Mouse (Mus musculus): ENCODE data around the gene Tmem108.
A peak's percentile ranks its signal among the peaks of the same experiment; 100 is the strongest.

Tmem108 gene

GRCm38 (mm10) chr9:103636847-103637246 is 124.8 kb downstream of the Tmem108 start:
- no peak for DNase-seq (ENCODE audit: low read depth, low spot score)

- DNase-seq (ENCODE audit: low read depth, low spot score): no peak
Measured at GRCm38 (mm10) chr9:103628861-103629469, 132.7 kb downstream of the Tmem108 start.

DNA sequence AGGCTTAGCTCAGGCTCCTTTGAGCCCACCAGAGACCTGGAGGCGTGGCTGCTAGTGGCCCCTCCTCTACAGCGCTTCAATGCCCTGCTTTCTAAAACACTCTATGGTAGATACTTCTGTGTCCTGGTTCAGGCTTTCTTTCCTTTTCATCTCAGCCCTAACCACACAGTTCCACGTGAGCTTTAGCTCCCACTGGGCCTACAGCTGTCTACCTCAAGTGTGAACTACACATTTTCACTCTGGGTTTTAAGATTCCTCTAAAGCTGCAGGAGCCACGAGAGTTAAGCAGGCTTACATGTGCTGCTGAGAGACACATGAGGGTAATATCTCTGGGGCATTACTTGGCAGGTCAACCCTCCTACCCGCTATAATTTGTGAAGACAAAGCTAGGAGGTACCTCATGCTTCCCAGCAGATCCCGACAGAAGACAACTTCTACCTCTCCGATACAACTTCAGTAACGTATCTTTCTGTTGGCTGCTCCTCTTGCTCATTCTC is 134.2 kb downstream of the Tmem108 start:
- DNase-seq (ENCODE audit: low read depth, low spot score): no peak

DNA sequence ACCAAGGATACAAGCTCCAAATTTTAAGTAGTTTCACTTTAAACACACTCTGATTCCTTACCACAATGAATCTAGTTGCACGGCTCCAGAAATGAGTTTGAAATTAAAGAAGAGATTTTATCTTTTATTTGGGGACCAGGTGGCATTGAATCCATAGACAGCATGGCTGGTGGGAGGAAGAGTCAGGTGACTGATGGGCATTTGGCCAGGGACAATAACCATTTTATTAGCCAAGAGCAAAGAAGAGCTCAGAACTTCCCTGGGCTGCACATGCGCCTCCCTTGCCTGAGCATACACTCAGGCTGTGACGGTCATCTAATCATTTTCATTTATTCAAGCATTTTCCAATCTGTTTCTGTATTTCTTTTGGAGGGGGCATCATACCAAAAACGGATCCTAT is 135.5 kb downstream of the Tmem108 start:
- no peak for DNase-seq (ENCODE audit: low read depth, low spot score)

DNA sequence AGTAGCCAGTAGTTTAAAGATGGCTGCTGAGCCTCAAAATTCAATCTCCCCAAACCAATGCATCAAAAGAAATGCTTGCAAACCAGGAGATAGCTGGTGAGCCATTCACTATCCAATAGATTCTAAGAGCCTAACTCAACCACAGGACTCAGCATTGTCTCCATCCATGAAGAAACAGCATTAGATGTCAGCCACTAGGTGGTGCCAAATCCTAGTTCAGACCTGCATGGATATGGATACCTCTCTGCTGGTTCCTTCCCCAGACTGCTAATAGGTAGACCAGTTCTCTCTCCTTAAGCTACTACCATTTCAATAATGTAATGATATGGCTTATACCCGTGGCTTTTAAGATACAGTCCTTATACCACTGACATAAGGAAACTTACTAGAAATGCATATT is 137.0 kb downstream of the Tmem108 start:
- peak; percentile 51 for DNase-seq (ENCODE audit: low read depth, low spot score)

DNA sequence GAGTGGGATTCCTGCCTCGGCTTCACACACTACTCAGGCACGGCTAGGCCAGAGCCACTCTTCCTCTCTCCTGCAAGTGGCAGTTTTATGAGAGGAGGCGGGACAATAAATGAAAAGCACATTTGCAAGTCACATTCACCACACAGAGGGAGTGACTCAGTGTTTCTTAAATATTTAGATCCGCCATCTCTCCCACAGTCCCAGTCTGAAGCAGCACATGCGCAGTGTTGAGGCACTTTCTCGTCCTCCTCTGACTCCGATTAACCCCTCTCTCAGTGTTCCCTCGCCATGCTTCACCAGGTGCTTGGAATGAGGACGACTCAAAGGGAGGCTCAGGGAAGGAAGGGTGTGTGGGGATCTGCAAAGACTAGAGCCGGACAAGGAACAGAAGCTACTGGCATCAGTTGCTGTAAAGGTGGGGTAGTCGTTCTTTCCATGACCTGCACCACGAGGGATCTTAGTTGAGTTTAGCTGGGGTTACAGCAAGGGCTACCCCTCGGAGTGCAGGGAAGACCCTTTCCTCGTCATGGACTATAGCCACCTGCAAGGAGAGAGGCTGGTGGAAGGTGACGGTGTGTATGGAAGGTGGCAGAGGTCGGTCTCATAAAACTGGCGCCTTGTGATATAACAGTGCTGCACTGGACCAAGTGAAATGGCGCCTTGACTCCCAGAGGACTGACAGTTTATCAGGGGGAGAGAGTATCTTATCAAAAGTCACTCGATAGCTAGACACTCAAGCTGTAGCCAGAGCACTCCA is 137.9 kb downstream of the Tmem108 start:
- DNase-seq (ENCODE audit: low read depth, low spot score): no peak

GRCm38 (mm10) chr9:103622988-103623387 is 138.6 kb downstream of the Tmem108 start:
- DNase-seq (ENCODE audit: low read depth, low spot score): no peak

- DNase-seq (ENCODE audit: low read depth, low spot score): no peak
Measured at GRCm38 (mm10) chr9:103621870-103622269, 139.8 kb downstream of the Tmem108 start.

- DNase-seq (ENCODE audit: low read depth, low spot score): no peak
Measured at GRCm38 (mm10) chr9:103620517-103621212, 141.0 kb downstream of the Tmem108 start.

DNA sequence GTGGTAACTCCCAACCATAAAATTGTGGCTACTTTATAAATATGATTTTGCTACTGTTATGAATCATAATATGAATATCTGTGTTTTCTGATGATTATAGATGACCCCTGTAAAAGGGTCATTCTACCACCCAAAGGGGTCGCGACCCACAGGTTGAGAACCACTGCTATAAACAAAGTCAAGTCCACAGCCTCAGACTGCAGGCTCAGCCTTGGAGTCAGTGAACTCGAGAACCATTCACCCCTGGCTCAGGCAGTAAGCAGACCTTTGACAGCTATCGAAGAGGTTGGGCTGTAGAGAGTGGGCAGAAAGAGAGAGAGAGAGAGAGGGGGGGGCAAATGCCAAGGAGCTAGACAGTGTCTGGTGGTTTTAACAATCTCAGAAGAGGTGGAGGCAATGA is 147.4 kb downstream of the Tmem108 start:
- no peak for DNase-seq (ENCODE audit: low read depth, low spot score)

- no peak for DNase-seq (ENCODE audit: low read depth, low spot score)
Measured at GRCm38 (mm10) chr9:103608161-103609058, 153.2 kb downstream of the Tmem108 start.

- no peak for DNase-seq (ENCODE audit: low read depth, low spot score)
Measured at GRCm38 (mm10) chr9:103606056-103606455, 155.6 kb downstream of the Tmem108 start.

GRCm38 (mm10) chr9:103603792-103604191 is 157.8 kb downstream of the Tmem108 start:
- no peak for DNase-seq (ENCODE audit: low read depth, low spot score)

DNA sequence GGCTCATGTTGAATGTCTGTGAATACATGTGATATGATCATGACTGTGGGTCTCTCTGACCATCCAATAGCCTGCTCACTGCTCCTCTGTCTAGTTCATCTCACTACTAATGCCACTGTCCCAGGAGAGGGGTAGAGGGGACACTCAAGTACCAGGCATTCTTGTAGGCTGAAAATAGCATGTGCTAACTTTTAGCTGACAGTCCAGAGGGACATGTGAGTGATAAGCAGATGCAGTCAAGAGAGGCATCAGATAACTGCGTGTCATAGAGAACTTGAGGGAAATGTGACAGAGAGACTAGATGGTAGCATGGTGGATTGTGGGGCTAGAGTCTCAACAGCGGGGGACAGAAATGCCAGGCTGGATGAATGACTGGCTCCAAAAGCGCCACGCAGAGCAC is 159.8 kb downstream of the Tmem108 start:
- DNase-seq (ENCODE audit: low read depth, low spot score): no peak

- DNase-seq (ENCODE audit: low read depth, low spot score): no peak
Measured at GRCm38 (mm10) chr9:103600834-103601233, 160.8 kb downstream of the Tmem108 start.

DNA sequence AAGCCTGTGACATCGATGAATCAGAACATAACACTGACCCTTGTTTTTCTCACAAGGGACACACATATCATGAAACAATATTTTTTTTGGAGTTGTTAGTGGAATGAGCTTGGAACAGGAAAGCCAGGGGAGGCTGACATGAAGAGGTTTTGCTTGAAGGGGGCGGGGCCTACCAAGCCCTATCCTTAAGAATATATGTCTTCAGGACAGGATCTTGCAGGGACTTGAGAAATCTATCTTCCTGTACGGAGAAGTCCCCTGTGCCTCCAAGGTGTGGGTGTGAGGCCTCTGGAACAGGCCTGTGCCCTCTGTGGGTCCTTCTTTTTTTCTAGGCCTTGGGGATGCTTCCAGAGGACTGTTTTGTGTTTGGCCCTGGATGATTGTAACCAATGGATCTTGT is 161.7 kb downstream of the Tmem108 start:
- DNase-seq (ENCODE audit: low read depth, low spot score): no peak

DNA sequence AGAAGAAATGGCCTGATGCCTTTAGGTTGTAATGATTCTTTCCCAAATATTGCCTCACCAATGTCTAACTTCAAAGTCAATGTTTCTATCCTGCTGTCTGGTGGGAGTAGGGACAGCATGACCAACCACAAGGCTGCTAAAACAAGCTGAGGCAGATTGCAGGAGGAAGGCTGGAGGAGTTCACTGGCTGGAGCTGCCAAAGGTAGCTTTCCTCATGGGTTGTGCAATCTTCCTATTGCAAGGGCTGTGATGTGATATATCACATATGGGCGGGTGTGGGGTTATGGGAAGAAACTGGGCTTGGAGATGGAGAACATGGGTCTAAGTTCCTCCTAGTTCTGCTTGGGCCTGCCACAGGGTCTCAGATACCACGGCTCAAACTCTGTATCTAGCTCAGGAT is 163.8 kb downstream of the Tmem108 start:
- no peak for DNase-seq (ENCODE audit: low read depth, low spot score)

DNA sequence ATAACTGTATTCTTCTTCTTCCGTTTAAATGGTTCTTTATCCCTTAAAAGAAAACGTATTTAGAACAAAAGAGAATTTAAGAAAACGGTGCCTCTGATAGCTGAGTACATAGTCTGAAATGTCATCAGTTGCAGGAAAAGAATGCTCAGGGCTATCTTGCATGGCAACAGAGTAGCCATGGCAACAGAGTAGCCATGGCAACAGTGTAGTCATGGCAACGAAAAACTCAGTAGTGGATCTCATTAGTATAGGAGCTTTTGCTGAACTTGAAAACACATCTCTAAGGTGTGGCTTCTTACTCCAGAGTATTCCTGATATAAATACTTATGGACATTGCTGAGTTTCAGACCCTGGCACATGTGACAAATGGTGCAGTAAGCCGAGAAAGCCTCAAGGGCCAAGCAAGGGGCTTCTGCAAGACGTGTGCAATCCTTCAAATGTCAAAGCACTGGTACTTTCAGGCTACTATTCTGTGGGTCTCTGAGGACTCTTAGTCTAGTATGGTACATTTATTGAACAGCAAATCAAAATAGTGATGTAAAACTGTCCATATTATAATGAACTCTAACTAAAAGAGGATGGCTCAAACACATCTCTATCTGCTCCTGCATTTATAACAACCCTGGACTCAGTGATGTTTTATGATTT is 166.3 kb downstream of the Tmem108 start:
- peak; percentile 46 for DNase-seq (ENCODE audit: low read depth, low spot score)

GRCm38 (mm10) chr9:103594423-103595189 is 167.0 kb downstream of the Tmem108 start:
- no peak for DNase-seq (ENCODE audit: low read depth, low spot score)

DNA sequence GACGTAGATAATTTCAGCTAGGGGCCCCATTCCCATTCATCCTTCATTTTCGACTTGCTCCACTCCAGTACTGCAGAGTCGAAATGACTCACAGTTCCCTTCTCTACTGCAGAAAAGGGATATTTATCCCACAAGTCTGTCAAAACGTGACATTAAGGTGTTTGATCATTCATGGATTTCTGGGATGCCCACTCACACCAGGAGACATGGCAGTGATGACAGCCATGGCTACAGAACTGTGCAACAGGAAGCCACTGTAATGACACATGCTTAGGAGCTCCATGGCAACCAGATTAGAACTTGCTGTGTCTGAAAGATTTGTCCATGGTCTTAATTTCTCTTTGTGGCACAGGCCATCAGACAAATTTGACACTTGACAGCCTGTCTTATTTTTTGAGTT is 168.6 kb downstream of the Tmem108 start:
- no peak for DNase-seq (ENCODE audit: low read depth, low spot score)

Data from embryo, embryonic 11.5 days (tissue).